Mouse (Mus musculus) T-helper 1 cell (primary cell): ENCODE data around the gene Cds2.
"Not testable (repeated sequence)": the region's sequence is repeated elsewhere in the genome, so short reads cannot be mapped to it uniquely, and the experiment has no call there.

Experiments used
- in situ Hi-C: fragments of 300-600 bp; cut with MboI, MseI; formaldehyde crosslinking; loops from one replicate; pipeline ENCODE4 v1.15.1; 2025; ENCODE audit warnings: high pct_unique_total_duplicates

Cds2 gene

DNA sequence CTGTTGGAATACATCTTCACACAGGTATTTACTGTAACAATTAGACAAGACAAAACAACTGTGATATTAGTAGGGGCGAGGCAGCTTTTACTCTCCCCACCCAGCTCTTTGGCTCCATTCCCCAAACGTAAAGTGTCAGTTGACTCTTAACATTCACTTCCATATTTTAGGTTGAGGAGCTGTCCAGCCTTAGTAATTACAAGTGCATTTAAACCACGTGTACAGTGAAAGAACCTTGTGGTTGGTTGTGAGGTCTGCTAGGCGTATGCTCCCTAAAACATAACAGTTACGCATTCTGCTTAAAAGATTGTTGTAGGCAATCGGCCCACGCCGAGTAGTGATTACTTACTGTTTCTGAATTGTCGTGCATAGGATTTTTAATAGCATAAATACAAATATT lies 2.2 kb downstream of the Cds2 start:
- in situ Hi-C loops = no loop called here

DNA sequence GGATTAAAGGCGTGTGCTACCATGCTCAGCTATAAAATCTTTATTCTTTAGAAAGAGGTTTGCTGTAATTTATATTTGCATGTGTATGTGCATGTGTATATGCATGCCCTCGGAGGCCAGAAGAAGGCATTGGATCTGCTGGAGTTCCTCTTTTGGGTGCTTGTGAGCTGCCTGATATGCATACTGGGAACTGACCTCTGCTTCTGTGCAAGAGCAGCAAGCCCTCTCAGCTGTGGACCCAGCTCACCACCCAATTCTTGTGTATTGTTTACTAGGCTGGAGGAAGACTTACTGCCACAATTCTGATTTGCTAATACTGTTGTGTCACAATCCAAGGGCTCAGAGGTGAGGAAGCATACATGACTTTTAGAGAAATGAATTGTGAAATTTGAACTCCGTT lies 3.1 kb downstream of the Cds2 start:
- in situ Hi-C loops = no loop called here

DNA sequence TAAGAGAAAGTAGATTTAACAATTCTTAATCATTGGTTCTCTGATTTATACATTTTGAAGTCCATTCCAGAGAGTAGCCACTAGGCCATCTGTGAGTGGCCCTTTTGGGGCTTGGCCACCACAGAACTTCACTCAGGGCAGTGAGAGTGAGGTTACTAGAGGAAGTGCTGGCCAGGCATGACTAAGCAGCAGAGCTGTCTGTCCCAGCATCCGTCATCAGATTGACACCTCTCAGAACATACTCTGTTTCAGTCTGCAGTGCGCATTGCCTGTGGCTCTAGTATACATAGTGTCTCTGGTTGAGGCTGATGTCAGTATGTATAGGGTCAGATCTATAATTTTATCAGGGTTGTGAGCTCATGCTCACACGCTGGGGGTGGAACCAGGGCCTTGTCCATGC lies 6.3 kb downstream of the Cds2 start:
- in situ Hi-C loops = no loop called here

DNA sequence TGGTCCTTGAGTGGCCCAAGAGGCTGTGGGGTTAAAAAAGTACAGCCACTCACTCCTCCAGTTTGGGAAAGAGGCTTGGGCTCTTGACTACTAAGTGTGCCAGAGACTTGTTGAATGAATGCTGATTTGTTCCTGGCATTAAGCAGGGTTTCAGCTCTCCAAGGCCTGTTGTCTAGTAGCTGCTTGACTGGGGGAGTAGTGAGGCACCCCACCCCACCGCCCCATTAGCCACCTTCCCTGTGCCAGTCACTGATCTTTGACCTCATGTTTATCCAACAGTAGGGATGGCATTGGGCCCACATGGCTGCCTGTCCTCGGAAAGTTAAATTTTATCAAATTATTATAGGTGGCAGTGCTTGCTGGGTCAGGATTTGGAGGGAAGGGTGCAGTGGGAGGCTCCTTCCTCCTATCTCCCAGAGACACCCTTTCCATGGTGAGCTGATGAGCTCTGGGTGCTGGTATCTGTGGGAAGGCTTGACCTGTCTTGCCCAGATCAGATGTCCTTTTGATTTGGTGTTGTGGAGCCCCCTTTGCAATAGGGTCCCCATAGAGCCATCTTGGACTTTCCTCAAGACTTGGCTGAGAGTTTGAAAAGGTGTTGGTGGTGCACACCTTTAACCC lies 7.5 kb downstream of the Cds2 start:
- in situ Hi-C loops = no loop called here

DNA sequence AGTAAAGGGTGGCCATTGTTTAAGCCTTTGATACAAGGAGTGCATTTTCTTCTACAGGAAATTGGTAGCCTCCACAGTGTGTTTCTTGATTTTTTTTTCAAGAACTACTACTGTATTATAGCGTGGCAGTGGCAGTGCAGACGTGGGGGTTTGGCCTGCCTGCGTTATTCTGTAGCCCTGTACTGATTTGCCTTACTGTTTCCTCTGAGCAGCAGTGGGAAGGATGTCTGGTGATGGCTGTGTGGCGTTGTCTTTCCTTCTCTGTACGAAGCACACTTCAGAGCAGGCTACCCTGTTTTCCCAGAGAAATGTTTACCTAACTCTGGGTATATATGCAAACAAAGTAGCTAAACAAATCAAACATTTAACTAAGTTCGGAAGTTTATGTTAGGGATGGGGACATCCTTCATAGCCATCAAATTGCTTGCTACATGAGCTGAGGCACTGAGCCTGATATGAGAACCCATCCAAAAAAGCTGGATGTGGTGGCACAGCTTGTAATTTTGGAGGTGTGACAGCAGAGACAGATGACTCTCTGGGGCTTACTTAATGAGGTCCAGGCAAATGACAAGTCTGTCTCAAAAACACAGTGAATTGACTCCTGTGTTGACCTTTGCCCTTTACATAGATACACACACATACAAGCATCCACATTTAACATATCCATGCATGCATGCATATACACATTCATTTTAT lies 9.9 kb downstream of the Cds2 start:
- in situ Hi-C loops = no loop called here

DNA sequence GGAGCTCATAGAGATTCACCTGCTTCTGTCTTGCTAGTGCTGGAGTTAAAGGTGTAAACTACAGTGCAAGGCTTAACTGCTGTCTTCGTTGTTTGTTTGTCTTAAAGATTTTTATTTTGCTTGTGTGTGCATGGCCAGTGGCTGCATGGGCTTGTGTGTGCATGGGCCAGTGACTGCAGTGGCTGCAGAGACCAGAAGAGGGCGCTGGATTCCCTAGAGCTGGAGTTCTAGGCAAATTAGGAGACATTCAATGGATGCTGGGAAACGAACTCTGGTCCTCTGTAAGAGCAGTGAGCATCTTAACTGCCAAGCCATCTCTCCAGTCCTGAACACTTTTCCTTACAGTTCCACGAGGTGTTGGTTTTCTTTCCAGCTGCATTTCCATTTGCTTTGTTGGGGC lies 12.6 kb downstream of the Cds2 start:
- in situ Hi-C loops = no loop called here

DNA sequence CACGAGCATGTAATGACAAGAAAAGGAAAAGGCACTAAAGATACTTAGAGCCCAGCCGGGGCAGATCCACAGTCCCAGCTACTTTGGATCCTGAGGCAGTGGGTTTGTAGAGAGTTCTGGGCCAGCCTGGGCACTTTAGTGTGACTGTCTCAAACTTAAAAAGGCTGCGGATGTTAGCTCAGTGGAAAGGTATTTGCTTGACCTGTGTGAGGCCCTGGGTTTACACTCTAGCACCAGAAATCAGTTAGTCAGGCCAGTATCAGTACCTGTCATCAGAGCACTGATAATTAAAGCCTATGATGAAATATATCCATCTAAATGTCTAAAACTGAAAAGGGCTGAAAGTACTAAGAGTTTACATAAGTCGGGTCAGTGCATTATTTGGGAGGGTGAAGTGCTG lies 13.3 kb downstream of the Cds2 start:
- in situ Hi-C loops = no loop called here

DNA sequence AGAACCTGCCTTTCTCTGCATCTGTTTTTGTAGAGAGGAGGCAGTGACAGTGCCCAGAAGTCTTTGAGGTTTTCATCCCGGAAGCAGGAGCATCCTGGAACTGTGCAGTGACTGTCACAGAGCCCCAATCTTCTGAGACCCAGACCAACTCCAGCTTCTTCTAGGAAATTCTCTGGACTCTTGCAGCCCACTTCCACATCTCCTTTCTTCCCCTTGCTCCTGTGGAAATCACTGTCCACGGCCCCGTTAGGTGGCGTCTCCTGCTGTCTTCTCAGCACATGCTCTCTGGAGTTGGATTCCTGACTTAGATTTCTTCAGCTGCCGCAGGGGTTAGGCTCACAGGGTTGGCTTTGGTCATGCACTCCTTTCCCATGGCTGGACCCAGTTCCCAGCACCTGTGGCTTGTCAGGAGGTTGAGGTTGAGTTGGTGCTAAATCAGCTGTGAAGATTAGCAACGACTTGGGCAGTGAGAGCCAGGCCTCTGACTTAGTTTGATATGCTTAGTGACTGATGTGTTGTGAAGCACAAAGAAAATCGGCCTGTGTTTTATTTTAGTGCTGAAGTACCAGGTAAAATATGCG lies 15.4 kb downstream of the Cds2 start:
- in situ Hi-C loops = no loop called here

DNA sequence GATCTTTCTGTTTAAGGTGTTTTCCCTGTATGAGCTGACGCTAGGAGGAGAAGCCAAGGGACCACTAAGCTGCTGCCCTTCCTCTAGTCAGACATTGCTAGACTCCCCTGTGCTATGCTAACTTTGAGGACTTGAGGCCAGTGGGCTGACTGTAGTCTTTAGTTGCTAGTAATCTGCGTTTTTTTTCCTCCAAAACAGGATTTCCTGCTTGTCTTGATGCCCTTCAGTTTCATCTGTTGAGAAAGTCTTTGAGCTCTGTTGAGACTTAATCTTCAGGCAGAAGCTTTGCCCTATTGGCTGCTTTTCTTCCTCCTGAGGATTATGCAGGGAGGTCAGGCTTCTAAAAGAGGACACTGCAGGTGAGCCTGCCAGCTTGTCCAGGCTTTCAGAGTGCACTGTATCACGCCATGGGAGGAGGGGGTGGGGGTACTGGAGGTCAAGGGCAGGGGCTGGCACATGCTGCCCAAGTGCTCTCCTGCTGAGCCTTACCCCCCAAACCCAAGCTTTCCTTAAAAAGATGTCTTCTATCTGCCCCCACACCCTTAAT lies 16.5 kb downstream of the Cds2 start:
- in situ Hi-C loops = no loop called here

DNA sequence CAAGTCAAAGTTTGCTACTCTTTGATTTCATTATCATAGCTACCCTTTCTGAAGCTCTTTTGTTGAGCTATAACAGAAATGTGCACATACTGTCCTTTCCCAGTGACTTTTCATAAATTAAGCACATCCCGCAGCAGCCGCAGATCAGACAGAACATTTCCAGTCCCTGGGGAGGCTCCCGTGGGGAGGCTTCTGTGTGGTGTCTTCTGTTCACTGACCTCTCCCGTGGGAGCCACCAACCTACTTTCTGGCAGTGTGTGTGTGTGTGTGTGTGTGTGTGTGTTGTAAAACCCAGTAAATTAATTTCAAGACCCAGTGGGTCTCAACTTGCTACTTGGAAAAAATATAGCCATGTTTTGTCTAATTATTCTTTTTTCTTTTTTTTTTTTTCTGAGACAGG lies 17.0 kb downstream of the Cds2 start:
- in situ Hi-C loops = no loop called here

DNA sequence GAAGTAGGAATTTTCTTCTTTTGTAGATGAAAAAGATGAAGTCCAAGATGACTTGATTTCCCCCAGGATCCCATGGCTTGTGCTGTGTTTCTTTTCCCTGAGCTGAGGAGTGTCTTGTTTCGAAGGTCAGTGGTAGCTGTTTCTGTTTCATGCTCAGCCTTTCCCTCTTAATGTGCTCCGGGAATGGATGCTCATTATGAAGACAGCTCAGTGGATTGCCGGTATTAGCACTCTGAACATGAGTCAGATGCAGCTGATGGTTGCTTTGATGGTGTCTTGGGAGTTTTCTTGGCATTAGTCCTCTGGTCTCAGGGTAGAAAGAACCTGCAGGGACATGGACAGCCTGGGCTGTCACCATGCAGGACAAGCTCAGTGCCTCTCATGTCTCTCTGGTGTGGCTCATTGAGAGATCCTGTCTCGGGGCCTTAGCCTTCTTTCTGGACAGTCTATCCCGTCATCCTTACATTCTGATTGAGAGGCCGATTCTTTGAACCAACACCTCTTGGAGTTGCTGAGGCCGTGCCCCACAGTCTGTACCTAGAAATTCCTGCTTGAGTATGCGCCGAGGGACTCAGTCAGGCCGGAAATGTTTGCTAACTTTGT lies 17.7 kb downstream of the Cds2 start:
- in situ Hi-C loops = no loop called here

DNA sequence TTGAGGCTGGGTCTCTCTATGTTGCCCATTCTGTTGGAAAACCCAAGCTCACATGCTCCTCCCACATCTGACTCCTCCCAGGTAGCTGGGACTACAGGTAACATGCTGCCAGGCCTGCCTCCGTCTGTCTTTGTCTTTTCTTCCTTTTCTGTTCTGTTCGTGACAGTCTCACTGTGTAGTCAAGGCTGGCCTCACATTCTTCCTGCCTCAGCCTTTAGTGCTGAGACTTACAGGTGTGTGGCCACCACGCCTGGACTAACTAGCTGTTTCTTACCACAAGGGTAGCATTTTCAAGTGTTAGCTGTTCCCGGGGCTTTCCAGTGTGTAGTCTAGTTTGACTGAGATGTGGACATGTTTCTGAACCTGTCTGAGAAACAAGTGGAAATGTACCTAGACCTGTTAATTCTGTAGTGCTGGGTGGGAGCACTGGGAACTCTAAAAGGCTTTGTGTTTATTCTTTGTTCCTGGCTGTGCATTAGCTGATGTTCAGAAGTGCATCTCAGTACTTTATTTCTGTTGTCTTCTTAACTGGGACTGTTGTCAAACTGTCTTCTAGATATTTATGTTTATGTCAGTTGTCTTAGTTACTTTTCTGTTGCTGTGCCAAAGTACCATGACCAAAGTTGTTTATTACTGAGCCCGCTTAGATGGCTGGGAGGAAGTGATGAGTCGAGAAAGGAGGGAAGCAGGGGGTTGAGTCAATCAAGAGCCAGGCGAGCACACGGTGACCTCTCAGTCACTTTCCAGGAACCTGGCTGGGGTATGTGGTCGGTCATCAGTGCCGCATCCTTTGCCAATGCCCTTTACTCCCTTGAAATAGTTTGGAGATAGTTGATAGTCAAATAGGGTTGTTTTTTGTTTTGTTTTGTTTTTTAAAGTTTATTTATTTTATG lies 18.9 kb downstream of the Cds2 start:
- in situ Hi-C loops = no loop called here

DNA sequence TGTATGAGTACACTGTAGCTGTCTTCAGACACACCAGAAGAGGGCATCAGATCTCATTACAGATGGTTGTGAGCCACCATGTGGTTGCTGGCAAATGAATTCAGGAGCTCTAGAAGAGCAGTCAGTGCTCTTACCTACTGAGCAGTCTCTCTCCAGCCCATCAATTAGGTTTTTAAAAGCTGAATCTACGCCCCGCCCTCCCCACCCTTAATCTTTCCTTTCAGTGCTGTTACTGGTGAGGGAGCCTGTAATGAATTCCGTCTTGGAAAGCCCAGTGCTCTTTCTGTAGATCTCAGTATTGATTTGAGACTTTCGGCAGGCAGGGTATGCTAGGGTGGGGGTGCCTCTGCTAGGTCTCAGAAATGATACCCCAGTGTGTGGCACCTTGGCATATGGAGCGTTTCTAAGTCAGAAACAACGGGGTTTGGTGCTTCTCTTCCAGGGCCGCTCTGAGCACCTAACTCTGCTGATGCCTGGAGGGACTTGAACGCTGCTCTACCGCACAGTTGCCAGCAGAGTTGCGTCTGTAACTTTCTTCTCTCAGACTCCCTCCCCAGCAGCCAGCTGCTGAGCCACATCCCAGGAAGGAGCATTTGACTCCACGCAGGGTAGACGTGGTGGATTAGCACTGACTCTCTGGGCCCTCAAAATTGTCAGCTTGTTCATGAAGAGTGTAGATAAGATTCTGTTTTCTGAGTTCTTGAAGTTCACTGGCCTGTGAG lies 19.7 kb downstream of the Cds2 start:
- in situ Hi-C loops = no loop called here

DNA sequence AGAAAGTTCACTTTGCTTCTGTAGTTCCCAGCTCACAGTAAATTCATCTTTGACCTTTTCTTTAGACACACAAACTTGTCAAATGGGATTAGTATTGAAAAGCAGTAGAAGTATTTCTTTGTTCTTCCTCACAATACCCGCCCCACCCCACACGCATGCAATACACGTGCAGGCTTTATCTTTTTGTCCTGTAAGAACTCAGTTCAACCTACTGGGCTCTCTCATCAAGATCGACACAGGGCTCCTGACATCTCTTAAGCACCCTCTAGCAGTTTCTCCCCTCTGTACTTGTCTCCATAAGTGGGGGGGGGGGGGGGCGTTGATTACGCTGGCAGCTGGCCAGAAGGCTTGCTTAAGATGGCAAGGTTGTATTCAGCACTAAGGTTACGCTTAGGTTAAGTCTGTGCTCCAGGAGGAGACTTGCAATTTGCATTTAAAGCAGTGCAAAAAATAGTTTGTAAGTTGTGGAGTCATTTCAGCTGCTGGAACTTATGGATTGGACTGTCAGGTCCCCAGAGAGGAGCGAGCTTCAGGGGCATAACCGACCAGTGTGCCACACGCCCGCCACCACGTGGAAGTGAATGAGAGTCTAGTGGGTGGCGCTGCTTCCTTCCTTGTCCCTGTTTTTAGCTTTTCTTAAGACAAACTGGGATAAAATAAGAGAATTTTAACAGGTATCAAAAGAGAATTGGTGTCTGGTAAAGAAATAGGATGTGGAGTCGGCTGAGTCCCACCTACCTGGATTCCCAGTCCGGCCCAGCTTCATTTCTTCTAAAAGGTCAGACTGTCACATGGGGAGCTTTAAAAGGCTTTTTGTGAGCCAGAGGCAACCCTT lies 20.5 kb downstream of the Cds2 start:
- in situ Hi-C loops = no loop called here

DNA sequence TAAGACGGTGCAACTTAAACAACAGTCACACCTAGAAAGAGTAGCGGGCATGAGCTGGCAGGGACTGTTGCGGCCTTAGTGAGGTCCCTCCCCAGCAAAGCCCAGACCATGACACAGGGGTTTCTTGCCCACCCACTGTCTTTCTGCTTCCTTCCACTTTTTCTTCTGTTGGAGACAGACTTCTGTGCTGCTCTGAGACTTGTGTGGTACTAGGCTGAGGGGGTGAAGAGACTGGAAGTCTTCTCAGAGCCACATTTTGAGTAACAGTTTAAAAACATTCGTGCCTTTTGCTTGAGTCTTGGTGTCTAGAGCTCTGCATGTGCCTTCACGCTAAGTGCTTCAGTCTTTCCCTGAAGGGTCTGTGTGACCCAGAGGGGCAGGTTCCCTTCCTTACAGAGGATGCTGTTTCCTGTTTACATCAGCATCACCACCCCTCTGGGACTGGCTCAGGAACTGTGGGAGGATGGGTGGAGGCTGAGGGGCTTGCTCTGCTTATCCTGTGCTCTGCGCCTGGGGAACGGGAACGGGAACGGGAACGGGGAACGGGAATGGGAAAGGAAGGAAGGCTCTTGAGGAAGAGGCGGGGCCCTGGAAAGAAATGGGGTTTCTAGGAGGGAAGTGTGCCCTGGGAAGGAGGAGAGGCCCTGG lies 21.7 kb downstream of the Cds2 start:
- in situ Hi-C loops = no loop called here

DNA sequence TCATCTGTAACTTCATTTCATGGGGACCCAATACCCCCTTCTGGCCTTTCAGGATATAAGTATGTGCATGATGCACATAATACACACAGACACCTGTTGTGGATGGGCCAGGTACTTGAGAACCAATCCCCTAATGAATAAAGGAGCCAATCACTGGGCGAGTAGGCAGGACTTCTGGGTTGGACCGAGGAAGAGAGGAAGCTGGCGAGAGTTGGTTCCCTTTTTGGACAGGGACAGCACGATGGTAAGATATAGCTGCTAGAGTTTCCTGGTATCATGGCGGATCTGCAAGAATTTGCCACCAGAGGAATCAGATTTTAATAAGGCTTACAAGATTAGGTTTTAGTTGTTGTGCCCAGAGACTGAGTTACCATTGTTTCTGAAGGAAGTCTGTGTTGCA lies 22.8 kb downstream of the Cds2 start:
- in situ Hi-C loops = not testable (repeated sequence)

DNA sequence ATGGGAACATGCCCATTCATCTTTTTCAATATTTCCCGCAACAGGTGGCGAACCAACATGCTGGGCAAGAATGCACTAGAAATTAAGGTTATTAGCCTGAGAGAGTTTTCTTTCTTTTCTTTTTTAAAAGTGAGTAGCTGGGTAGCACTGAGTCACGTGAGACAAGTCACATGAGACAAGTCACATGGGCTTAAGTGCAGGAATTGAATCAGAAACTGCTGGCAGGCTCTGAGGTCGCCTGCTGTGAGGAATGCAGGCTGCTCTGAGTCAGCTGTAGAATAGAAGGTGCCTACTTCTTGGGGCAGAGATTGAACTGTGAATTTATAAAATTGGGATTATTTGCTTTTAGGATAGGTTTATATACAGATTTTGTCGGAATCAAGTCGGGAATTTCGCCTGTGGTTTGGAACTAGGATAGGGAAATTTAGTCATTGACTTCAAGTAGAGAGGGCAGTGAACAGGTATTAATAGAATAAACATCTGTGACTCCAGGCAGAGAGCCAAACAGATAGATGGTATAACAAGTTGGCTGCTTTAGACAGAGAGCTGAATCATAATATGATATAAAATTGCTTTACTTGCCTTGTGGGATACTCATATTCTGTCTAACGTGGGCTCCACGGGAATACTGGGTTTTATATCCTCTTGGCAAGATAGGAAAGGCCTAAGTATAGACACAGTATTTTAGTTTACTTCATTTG lies 23.6 kb downstream of the Cds2 start:
- in situ Hi-C loops = no loop called here

DNA sequence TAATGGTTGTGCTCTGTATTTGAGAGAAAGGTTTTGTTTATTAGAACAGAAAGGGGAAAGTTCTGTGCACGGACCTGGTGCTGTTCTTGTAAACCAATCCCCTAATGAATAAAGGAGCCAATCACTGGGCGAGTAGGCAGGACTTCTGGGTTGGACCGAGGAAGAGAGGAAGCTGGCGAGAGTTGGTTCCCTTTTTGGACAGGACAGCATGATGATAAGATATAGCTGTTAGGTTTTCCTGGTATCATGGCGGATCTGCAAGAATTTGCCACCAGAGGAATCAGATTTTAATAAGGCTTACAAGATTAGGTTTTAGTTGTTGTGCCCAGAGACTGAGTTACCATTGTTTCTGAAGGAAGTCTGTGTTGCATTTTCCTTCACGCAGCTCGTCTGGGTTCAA lies 26.3 kb downstream of the Cds2 start:
- in situ Hi-C loops = not testable (repeated sequence)

DNA sequence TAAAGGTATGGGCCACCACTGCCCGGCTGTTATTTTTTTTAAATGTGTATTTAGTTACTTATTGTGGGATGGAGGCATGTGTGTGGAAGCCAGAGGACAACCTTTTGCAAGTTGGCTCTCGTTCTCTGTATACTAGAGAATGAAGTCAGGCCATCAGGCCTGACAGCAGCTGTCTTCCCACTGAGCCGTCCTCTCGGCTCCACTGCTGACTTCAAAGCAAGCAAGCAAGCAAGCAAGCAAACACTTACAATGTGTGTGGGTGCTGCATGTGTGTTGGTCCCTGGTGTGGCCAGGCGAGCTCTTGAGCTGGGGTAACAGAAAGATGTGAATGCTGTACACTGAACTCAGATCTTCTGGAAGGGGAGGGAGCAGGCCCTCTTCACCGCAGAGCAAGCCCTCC lies 27.9 kb downstream of the Cds2 start:
- in situ Hi-C loops = no loop called here
